Mouse (Mus musculus): ENCODE results near the gene Ddx31.

DNA sequence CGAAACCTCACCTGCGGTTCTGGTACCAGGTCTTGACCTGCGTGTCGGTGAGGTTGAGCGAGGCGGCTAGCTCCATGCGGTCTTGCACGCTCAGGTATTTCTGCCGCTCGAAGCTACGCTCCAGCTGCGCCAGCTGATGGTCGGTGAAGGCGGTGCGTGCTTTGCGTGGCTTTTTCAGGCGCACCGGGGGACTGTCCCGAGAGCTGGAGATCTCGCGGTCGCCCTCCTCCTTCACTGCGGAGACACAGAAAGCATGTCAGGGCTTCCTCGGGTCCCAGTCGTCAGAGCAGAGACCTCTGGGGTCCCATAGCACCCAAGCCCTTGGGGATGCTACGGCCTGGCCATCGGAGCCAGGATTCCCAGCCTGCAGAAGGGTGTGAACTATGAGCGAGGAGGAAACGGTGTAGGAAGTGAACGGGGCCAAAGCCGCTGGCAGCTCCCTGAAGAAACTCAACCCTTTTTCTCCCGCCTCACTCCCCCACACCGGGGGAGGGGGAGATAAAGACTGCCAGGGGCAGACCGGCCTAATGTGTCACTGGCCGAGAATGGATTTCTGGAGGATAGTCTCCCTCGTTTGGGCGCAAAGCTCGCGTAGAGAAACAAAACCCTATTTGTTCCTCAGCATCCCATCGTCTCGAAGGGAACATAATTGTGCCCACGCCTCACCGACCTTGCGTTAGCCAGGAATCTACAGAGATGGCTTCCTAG lies 71.3 kb downstream of the Ddx31 start:
- TF ChIP-seq POLR2A (IDR thresholded peaks at IDR 0.05; ENCODE audit: low read depth, low read length) (no peak), CTCF (IDR thresholded peaks at IDR 0.05; ENCODE audit: extremely low read depth, insufficient read length, insufficient replicate concordance, low read depth, low read length) (no peak)
